Mouse (Mus musculus) embryo, embryonic 10 days (tissue): ENCODE data around the gene March9.

ENCODE experiments used
- DNase-seq: peaks from one replicate; pipeline ENCODE4 v3.0.0-alpha.2; 2015; ENCODE audit warnings: low spot score

Gene March9

GRCm38 (mm10) chr10:127033301-127033741, 26.7 kb downstream of the March9 start:
- no peak for DNase-seq

GRCm38 (mm10) chr10:127030336-127031296, 29.4 kb downstream of the March9 start, which contains the start of gene Tsfm:
TSS of gene Tsfm (minus strand) at chr10:127030840.
- DNase-seq, result peak; percentile 98

GRCm38 (mm10) chr10:127018422-127018821, 41.6 kb downstream of the March9 start:
- no peak for DNase-seq

- no peak for DNase-seq
Observed at GRCm38 (mm10) chr10:127017071-127017470, 42.9 kb downstream of the March9 start.

GRCm38 (mm10) chr10:127016488-127016887, 43.5 kb downstream of the March9 start:
- peak; percentile 44 for DNase-seq
